Mouse (Mus musculus) liver, adult (tissue): ENCODE measurements around the gene Ifna6.
"Not testable (repeated sequence)": the region's sequence is repeated elsewhere in the genome, so short reads cannot be mapped to it uniquely, and the experiment has no call there.

Experiments
- GATA4 ChIP-seq: IDR thresholded peaks from 2 replicates; pipeline ENCODE4 v1.6.1; 2014; ENCODE audit warnings: mild to moderate bottlenecking, low read length; ENCODE audit not compliant: insufficient replicate concordance

Ifna6 gene

GRCm38 (mm10) chr4:88827116-88827515 is at the start of gene Ifna6:
Ifna6 (plus strand) TSS chr4:88827416.
- not testable (repeated sequence) for TF ChIP-seq GATA4

GRCm38 (mm10) chr4:88779550-88779949 is 47.7 kb upstream of the Ifna6 start, which contains the start of gene Gm13272:
Gm13272 (plus strand) TSS chr4:88779850.
- not testable (repeated sequence) for TF ChIP-seq GATA4

- TF ChIP-seq GATA4 = not testable (repeated sequence)
Observed at GRCm38 (mm10) chr4:88781831-88782230, 45.4 kb upstream of the Ifna6 start, which contains the start of gene Ifnz. Ifnz (plus strand) TSS chr4:88782131.

- not testable (repeated sequence) for TF ChIP-seq GATA4
Observed at GRCm38 (mm10) chr4:88785409-88785808, 41.8 kb upstream of the Ifna6 start, which contains the start of gene Gm13276. Gm13276 (plus strand) TSS chr4:88785709.

- not testable (repeated sequence) for TF ChIP-seq GATA4
Observed at GRCm38 (mm10) chr4:88788402-88788801, 38.8 kb upstream of the Ifna6 start, which contains the start of gene Gm13277. Gm13277 (plus strand) TSS chr4:88788632.

GRCm38 (mm10) chr4:88791250-88791649 is 36.0 kb upstream of the Ifna6 start, which contains the start of gene Gm13278:
Gm13278 (plus strand) TSS chr4:88791550.
- not testable (repeated sequence) for TF ChIP-seq GATA4

DNA sequence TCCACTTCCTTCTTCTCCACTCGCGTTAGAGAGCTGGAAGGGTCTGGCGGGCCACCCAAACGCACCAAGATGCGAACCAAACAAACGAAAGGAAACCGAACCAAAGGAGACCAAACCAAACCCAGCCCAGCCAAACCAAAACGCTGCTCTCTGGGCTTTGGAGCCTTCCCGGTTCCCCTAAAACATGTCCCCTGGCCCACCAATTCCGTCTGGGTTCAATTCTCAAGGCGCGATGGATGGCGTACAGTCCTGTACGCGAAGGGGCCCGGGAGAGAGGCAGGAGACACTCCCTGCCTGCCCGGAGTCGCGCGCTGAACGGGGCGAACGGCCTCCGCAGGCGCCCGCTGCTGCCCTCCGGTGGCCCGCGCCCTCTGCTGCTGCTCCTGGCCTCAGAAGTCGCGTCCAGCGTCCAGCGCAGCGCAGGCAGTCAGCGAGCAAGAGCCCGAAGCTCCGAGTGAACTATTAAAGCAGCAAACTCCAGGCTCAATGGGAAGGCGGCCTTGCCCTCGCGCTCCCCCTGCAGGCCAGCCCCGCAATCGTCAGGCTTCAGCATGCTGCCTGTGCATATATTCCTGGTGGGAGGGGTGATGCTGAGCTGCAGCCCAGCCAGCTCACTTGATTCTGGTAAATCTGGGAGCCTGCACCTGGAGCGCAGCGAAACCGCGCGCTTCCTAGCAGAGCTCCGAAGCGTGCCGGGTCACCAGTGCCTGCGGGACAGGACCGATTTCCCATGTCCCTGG is 33.1 kb upstream of the Ifna6 start, which contains the start of gene Gm13275:
Gm13275 (plus strand) TSS at position 552 of the 740 bp plus-strand sequence.
- not testable (repeated sequence) for TF ChIP-seq GATA4

DNA sequence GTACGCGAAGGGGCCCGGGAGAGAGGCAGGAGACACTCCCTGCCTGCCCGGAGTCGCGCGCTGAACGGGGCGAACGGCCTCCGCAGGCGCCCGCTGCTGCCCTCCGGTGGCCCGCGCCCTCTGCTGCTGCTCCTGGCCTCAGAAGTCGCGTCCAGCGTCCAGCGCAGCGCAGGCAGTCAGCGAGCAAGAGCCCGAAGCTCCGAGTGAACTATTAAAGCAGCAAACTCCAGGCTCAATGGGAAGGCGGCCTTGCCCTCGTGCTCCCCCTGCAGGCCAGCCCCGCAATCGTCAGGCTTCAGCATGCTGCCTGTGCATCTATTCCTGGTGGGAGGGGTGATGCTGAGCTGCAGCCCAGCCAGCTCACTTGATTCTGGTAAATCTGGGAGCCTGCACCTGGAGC is 30.1 kb upstream of the Ifna6 start, which contains the start of gene Gm13279:
Gm13279 (plus strand) TSS at position 301 of the 400 bp plus-strand sequence.
- TF ChIP-seq GATA4 = not testable (repeated sequence)

- TF ChIP-seq GATA4 = not testable (repeated sequence)
Observed at GRCm38 (mm10) chr4:88799365-88799764, 27.9 kb upstream of the Ifna6 start, which contains the start of gene Gm13285. Gm13285 (plus strand) TSS chr4:88799665.

GRCm38 (mm10) chr4:88802954-88803353 is 24.3 kb upstream of the Ifna6 start, which contains the start of gene Gm13287:
Gm13287 (plus strand) TSS chr4:88803254.
- TF ChIP-seq GATA4 = not testable (repeated sequence)

GRCm38 (mm10) chr4:88805231-88805630 is 22.0 kb upstream of the Ifna6 start, which contains the start of gene Gm13288:
Gm13288 (plus strand) TSS chr4:88805531.
- not testable (repeated sequence) for TF ChIP-seq GATA4

- TF ChIP-seq GATA4 = no peak
Observed at GRCm38 (mm10) chr4:88815928-88816327, 11.3 kb upstream of the Ifna6 start, which contains the start of gene Ifna7. Ifna7 (plus strand) TSS chr4:88816228.

GRCm38 (mm10) chr4:88819659-88820058 is 7.6 kb upstream of the Ifna6 start, which contains the start of gene Ifna11:
Ifna11 (plus strand) TSS chr4:88819959.
- no peak for TF ChIP-seq GATA4

DNA sequence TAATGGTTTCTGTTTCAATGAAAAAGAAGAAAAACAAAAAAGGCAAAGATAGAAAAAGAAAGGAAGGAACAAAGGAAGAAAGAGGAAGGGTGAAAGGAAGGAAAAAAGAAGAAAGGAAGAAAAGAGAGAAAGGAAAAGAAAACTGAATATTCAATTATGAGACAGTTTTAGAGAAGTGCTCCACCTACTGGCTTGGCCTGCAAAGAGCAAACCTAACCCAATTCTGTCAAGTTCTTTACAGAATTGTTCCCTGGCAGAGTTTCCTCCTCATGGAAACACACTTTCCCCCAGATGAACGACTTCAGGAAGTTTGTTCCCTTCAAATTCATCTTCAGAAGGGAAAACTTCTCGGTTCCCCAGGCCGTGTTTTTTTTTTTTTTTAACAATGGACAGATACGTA is 4.2 kb upstream of the Ifna6 start:
- TF ChIP-seq GATA4 = no peak

- TF ChIP-seq GATA4 = no peak
Observed at GRCm38 (mm10) chr4:88830523-88830922, 3.3 kb downstream of the Ifna6 start.

DNA sequence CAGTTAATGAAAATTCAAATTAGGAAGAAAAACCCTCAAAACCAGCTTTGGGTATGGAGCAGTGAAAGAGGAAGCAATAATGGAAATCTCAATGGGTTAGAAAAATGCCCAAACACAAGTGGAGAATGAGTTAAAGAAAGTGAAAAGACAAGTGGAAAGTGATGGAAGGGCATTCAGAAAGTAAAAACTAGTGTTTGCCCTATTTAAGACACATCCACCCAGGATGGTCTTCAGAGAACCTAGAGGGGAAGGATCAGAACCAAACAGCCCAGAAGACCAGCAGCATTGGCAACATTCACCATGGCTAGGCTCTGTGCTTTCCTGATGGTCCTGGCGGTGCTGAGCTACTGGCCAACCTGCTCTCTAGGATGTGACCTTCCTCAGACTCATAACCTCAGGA is 8.0 kb downstream of the Ifna6 start, which contains the start of gene Ifna5:
Ifna5 (plus strand) TSS at position 301 of the 400 bp plus-strand sequence.
- not testable (repeated sequence) for TF ChIP-seq GATA4

DNA sequence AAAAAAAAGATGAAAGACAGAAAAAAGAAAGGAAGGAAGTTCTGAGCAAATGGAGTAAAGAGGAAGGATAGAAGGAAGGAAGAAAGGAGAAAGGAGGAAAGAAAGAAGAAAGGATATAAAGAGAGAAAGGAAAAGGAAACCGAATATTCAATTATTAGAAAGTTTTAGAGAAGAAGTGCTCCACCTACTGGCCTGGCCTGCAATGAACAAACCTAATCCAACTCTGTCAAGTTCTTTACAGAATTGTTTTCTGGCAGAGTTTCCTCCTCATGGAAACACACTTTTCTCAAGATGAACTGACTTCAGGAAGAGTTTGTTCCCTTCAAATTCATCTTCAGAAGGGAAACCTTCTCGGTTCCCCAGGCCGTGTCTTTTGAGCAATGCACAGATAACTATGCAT is 11.6 kb downstream of the Ifna6 start:
- no peak for TF ChIP-seq GATA4
